Mouse (Mus musculus) spleen, postnatal 14 days (tissue): ENCODE measurements around the gene Prox1.

ENCODE experiments used
- DNase-seq, 2 experiments: peaks; one replicate each; pipeline ENCODE4 v3.0.0; 2021 to 2022; ENCODE audit warnings: low spot score in 2 of 2

Gene Prox1

GRCm38 (mm10) chr1:190173596-190173995 lies 3.1 kb upstream of the Prox1 start:
- DNase-seq, result no peak

GRCm38 (mm10) chr1:190172979-190173461 lies 2.5 kb upstream of the Prox1 start:
- no peak for DNase-seq

DNA sequence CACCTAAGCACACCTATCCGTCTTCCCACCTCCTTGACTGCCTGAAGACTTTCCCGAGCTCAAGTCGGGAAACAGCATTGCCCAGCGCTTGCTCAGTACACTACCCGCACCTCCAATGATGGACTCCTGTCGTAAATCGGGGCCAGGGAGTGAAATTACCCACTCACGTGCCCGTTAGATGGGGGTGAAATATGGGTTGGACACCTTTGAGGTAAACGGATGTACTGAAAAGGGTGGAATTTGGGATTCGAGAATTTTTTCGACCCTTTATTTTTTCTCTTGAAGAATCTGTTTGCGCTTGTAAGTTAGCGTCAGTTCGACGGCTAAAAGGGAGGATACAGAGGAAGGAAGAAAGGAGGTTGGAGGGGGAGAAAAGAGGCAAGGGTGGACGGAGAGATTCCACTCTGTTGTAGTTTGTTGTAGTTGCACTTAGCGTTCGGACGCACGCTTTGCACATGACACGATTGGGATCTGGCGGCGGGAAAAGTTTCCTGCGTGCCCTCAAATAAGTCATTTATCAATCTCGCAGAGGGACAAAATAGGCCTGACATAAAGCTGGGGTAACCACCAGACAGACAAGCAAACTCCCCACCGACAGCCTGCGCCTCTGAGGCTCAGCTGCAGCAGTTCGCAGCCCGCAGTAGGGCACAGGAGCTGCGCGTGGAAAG lies 1.9 kb upstream of the Prox1 start:
- no peak for DNase-seq

DNA sequence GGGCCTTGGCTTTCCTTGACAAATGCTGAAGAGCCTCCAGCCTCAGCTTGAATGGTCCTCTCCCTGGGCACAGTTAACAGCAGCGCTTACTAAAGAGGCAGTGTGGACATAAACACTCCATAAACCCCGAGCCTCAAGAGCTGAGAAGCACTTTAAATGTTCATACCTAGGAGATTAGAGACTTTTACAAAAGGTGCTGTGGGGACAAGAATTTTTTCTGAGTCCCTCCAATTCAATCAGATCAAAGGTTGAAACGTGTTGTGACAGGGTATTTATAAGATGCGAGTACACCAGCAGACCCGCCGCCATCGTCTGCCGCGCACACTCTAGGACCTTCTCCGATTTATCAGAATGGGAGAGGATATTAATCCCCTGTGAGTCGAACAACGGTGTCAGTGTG lies 1.2 kb upstream of the Prox1 start:
- no peak for DNase-seq

- DNase-seq, result no peak
Measured at GRCm38 (mm10) chr1:190171341-190171740, 827 bp upstream of the Prox1 start.

DNA sequence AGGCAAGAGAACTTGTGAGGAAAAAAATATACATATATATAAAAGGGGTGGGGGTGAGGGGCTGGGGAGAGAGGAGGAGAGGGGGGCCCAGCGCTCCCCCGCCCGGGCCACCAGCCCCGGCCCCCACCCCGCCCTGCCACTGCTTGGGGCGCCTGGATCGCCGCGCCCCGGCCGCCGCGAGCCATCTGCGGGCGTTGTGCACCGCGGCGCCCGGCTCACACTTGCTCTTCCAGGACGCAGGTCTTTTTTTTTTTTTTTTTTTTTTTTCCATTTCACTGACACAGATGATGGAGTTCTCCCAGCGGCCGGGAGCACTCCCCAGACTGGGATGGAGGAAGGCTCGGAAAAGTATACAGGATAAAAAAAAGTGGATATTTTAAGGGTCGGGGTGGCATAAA lies 304 bp upstream of the Prox1 start:
- DNase-seq, result no peak

- no peak for DNase-seq
Measured at GRCm38 (mm10) chr1:190168761-190169671, 1.5 kb downstream of the Prox1 start.

DNA sequence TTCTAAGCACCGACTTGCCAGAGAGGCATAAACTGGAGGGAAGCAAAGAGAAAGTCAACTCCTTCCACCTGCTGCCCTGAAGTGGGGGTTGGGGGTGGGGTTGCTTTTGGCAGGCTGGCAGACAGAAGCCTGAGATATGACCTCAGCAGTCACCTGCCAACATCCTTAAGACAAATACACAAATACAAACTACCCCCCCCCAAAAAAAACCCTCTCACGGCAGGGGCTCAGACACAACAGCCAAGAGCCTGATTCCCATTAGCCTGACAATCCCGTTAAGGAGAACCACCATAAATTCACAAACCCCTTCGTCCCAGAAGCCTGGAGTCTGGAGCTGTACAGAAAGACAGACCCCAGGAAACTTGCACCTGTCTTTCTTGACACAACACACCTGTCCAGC lies 2.4 kb downstream of the Prox1 start:
- no peak for DNase-seq

- DNase-seq, result no peak
Measured at GRCm38 (mm10) chr1:190167609-190168008, 2.9 kb downstream of the Prox1 start.

GRCm38 (mm10) chr1:190165511-190165910 lies 5.0 kb downstream of the Prox1 start:
- DNase-seq, result no peak

- DNase-seq, result no peak
Measured at GRCm38 (mm10) chr1:190163471-190163870, 7.0 kb downstream of the Prox1 start.

GRCm38 (mm10) chr1:190161708-190162465 lies 8.6 kb downstream of the Prox1 start:
- no peak for DNase-seq

DNA sequence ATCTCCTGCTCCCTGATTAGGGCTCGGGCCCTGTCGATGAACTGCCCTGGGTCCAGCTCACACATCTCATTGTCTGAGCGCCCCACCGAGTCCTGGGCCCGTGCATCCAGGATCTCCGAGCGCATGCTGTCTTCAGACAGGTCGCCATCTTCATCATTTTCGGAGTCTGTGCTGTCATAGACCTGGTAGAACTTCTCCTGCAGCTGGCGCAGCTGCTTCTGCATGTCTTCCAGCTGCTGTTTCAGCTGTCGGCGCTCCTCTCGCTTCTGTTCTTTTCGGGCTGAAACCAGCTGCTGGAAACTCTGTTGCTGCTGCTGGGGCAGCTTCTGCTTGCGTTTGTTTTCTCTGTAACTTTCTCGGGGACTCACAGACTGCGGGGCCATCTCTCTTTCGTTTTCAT lies 9.2 kb downstream of the Prox1 start:
- DNase-seq, result no peak

DNA sequence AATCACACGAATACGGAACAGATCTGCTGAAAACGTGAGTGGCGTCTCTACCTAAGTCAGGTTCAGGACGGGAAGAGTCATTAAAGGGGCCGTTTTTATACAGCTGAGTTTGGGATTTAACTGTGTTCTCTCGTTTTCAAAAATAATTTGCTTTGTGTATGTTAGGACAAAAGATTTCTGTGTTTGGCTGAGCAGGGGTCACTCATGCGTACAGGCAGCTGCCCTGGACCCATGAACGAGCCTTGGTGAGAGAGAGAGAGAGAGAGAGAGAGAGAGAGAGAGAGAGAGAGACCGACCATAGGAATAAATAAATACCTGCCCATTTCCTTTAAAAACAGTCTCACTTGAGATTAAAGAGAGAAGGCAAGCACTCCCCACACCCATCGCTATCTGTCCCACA lies 11.1 kb downstream of the Prox1 start:
- no peak for DNase-seq

DNA sequence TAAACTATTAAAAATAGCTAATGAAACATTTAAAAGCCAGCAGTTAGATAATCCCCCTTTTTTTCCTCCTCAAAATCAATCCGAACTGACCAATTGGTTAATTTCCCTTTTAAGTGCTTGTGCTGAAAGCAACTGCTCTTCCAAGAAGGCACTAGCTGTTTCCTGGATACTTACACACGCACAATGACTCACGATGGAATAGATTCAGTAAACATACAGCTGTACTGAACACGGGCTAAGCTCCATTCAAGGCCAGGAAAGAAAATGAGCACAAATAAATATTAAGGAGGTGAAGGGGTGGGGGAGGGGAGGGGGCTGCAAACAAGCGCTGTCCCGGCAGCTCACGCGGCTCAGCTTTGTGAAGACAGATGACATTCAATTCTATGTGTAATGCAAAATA lies 14.8 kb downstream of the Prox1 start:
- DNase-seq, result no peak

DNA sequence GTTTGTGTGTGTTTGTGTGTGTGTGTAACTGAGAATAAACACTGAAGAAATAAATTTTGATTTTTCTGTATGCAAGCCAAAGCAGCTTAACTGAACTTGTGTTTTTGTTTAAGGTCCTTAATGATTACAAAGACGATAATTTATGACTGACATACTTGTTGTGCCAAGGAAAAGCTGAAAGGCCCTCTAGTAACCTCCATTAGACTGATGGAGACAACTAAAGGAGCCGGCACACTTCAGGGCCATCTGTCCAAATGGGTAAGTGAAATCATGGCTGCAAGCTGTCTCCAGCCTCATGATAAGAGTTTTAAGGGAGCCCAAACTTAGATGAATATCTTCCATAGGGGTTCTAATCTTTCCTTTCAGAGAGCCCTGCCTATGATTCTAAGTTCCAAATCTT lies 15.5 kb downstream of the Prox1 start:
- no peak for DNase-seq

DNA sequence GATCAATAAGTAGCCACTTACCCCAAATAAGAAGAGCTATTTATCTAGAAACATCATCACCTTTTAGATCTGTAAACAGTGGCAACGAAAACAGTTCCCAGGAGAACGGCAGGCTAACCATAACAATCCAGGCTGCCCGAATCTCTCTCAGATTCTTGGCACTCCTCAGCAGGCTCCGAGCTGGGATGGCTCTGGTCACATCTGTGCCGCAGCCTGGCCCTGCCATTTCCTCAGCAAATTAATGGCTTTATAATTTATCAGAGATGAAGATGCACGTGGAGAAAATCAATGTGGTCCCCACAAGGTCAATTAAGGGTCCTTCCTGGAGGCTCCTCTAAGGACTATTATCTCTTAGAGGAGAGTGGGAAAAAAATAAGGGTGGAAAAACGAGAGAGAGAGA lies 16.2 kb downstream of the Prox1 start:
- DNase-seq, result no peak

- no peak for DNase-seq
Measured at GRCm38 (mm10) chr1:190152603-190153002, 17.9 kb downstream of the Prox1 start.

DNA sequence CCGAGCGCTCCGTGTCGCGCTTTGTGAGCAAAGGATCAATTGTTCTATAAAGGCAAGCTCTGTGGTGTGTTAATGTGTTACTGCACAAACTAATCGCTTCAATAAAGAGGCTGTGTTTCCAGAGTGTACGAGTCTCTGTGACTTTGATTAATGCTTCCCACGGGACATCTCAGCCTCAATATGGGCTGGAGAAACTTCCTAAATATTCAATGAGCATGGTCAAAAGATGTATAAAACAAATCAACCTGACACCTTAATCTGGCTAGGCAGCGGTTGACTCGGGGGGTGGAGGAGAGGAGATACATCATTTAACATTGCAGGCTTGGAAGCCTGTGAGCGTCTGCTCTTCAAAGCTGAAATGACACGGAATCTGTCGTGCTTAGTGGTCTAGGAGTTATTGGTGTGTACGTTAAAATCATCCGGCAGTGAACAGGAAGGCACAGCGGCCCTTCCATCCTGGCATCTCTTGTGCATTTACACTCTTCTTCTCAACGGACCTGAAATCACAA lies 21.2 kb downstream of the Prox1 start:
- no peak for DNase-seq

DNA sequence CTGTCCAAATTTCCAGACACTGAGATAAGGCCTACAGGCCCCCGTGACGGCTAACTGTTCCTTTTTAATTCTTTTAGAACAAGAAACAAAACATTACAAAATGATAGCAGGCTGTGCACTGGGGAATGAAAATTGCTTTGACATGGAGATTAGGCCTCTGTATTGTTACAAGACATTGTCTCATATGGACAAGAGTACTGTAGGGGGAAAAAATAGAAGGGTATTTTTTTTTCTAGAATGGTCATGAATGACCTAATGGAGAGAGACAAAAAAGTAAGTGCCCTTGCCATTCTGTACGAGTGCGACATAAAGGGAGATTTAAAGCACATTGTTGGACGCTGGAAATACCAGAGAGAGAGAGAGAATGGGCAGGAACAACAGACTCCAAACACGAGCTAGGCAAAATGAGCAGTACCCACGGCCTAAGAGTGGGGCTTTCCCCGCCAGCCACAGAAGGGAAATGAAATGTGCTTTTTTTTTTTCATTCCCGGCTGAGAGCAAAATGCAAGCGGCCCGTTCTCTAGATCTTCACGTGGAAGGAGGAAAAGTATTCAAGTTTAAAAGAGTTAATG lies 21.8 kb downstream of the Prox1 start:
- no peak for DNase-seq

DNA sequence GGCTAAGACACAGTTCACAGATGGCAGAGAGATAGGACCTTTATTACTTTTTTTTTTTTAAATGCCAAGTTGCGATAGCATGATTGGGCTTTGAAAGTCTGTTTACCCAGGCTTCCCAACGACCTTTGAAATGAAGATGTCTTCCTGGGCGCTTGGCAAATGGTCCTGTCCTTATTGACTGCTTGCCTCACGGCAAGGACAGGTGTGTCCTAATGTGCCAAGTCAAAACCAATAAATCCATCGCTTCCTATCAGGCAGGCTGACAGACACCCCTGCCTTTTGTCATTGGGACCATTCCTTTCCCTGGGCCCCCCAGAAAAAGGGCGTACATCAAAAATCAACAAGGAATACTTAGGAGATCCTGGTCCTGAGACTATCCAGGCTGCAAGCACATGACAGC lies 22.7 kb downstream of the Prox1 start:
- no peak for DNase-seq

GRCm38 (mm10) chr1:190144416-190144815 lies 26.1 kb downstream of the Prox1 start:
- no peak for DNase-seq
